ENCODE assay signal across 22 mouse cellular contexts in genomic region chr14:3050087-3050486, GRCm38 (mm10). TPM values are rescaled to one million over a fixed set of nuclear protein-coding genes. Genes with fewer than 3 reads are reported as not detected.
DNase-seq lines count a peak whose midpoint lies in the region; ATAC-seq and TF ChIP-seq lines count a peak whose summit lies in the region.
"Not testable (repeated sequence)": the region's sequence is repeated elsewhere in the genome, so short reads cannot be mapped to it uniquely, and the experiment has no call there.
"Had no signal": no experiment of that assay in that cellular context is flagged by ENCODE, and none has a peak within 500 bp of the region (broad histone marks: within the 10 kb centered on the region; RNA-seq: fewer than 3 reads in every experiment).

No protein-coding gene starts in this region.

- H3K4me3 ChIP-seq in cerebellum, adult 2 months (replicated peaks; ENCODE audit: insufficient read depth, low read depth, low read length); heart, embryonic 14.5 days (ENCODE audit: control insufficient read depth in 1 of 2, insufficient read depth in 1 of 2, low read depth in 1 of 2, low read length in 2 of 2); intestine, postnatal 0 days (ENCODE audit: low read depth, low read length); layer of hippocampus, adult 2 months: not testable (repeated sequence)

- TF ChIP-seq CTCF in cerebellum, adult 2 months (IDR thresholded peaks at IDR 0.05; ENCODE audit: borderline replicate concordance, insufficient read depth, low read depth, low read length) = not testable (repeated sequence)
- TF ChIP-seq CTCF in intestine, postnatal 0 days (IDR thresholded peaks at IDR 0.05; ENCODE audit: low read depth) = peak; percentile 28
- TF ChIP-seq CTCF in layer of hippocampus, adult 2 months (conservative IDR thresholded peaks at IDR 0.05) = peak; percentile 58

- not testable (repeated sequence) for TF ChIP-seq POLR2A in cerebellum, adult 2 months (IDR thresholded peaks at IDR 0.05; ENCODE audit: borderline replicate concordance, insufficient read depth, low read length)

- 9% methylated on average over 7 of the region's 8 CpGs for WGBS in cerebellum, adult 2 months
- 3% methylated on average over 4 of the region's 8 CpGs for WGBS in heart, embryonic 14.5 days
- WGBS in intestine, postnatal 0 days = 0% methylated on average over 5 of the region's 8 CpGs

- peak; percentile 9 for DNase-seq in adrenal gland, adult 2 months
- DNase-seq in cerebellum, adult 2 months = peak; percentile 24 to 29
- DNase-seq in cerebellum, postnatal 36 days = peak; percentile 13 to 15
- not testable (repeated sequence) for DNase-seq in layer of hippocampus, adult 2 months (ENCODE audit: low spot score in 2 of 2)
- peak; percentile 8 for DNase-seq in lung, postnatal 10 days
- DNase-seq in right cerebral cortex, postnatal 10 days (ENCODE audit: low spot score in 2 of 2) = peak; percentile 20

- H3K4me2 ChIP-seq in heart, embryonic 14.5 days (ENCODE audit: low read length) = peak overlapping the region; percentile 70; the same call in 1 of the 2 replicates
- H3K4me2 ChIP-seq in intestine, postnatal 0 days (replicated peaks; ENCODE audit: low read depth) = not testable (repeated sequence)

- not testable (repeated sequence) for H3K27ac ChIP-seq in cerebellum, adult 2 months (ENCODE audit: insufficient read depth, low read length); heart, embryonic 14.5 days (replicated peaks in 1 of 2; ENCODE audit: control insufficient read depth in 1 of 2, insufficient read depth in 1 of 2, low read depth in 2 of 2, low read length in 2 of 2); intestine, postnatal 0 days (ENCODE audit: low read depth, low read length); layer of hippocampus, adult 2 months

- H3K36me3 ChIP-seq in heart, embryonic 14.5 days (ENCODE audit: control insufficient read depth, insufficient read depth, low read length); intestine, postnatal 0 days (ENCODE audit: control insufficient read depth, insufficient read depth): not testable (repeated sequence)

- H3K27me3 ChIP-seq in cerebellum, adult 2 months (ENCODE audit: control insufficient read depth, insufficient read depth, low read length); heart, embryonic 14.5 days (ENCODE audit: control insufficient read depth, insufficient read depth, low read length); intestine, postnatal 0 days (replicated peaks; ENCODE audit: control insufficient read depth, insufficient read depth, low read length): not testable (repeated sequence)

- H3K9me3 ChIP-seq in heart, embryonic 14.5 days (ENCODE audit: control insufficient read depth, low read length); intestine, postnatal 0 days (ENCODE audit: control insufficient read depth): not testable (repeated sequence)

- not testable (repeated sequence) for H3K4me1 ChIP-seq in cerebellum, adult 2 months (ENCODE audit: control insufficient read depth, insufficient read depth, low read length); heart, embryonic 14.5 days (ENCODE audit: control insufficient read depth in 2 of 2, insufficient read depth in 2 of 2, low read length in 2 of 2); intestine, postnatal 0 days (replicated peaks; ENCODE audit: control insufficient read depth, insufficient read depth, low read length)

- not testable (repeated sequence) for H3K9ac ChIP-seq in heart, embryonic 14.5 days (ENCODE audit: low read length); intestine, postnatal 0 days (ENCODE audit: low read depth, low read length)

- ATAC-seq in heart, embryonic 14.5 days (ENCODE audit: insufficient number of reproducible peaks, insufficient read depth, low FRiP score, low read depth); intestine, postnatal 0 days: not testable (repeated sequence)

RNA-seq across cellular contexts. Expression of gene Gm2897, which starts 1.0 kb away (rescaled TPM):
- under 1 TPM in 1 of 2 experiments, not detected in 1; 0.35 TPM for total RNA-seq in adrenal gland, adult 2 months (2021)
- polyA plus RNA-seq in adrenal gland, adult 2 months (2012; rRNA removed) = 0.12 and 0.24 TPM in 2 replicates
- polyA plus RNA-seq in cerebellum, adult 2 months (2012; rRNA removed) = 2.3 and 2.6 TPM in 2 replicates
- 3.9 and 5.0 TPM in 2 replicates for polyA plus RNA-seq in heart, embryonic 14.5 days (2014; fragmentation: Nextera tagmentation; extraction: Ambion mirVana)
- polyA plus RNA-seq in intestine, postnatal 0 days (2015; fragmentation: Nextera tagmentation; extraction: Ambion mirVana) = 0.37 and 0.55 TPM in 2 replicates
- 1 to 10 TPM in 1 of 2 experiments, under 1 TPM in 1; 0.88 to 1.1 TPM for total RNA-seq in layer of hippocampus, adult 2 months (2021)
- total RNA-seq: G1E; megakaryocyte-erythroid progenitor cell, adult 5-6 weeks; monocyte, adult 5-6 weeks had no signal
- polyA plus RNA-seq: G1E; large intestine, adult 2 months had no signal

RNA-seq across cellular contexts. Expression of gene Gm2888, which starts 20.3 kb away (rescaled TPM):
- not detected for total RNA-seq in adrenal gland, adult 2 months (2021)
- not detected in 2 replicates for polyA plus RNA-seq in adrenal gland, adult 2 months (2012; rRNA removed)
- not detected in 2 replicates for polyA plus RNA-seq in cerebellum, adult 2 months (2012; rRNA removed)
- not detected in 2 replicates for polyA plus RNA-seq in heart, embryonic 14.5 days (2014; fragmentation: Nextera tagmentation; extraction: Ambion mirVana)
- polyA plus RNA-seq in intestine, postnatal 0 days (2015; fragmentation: Nextera tagmentation; extraction: Ambion mirVana) = not detected in 2 replicates
- total RNA-seq in layer of hippocampus, adult 2 months (2021) = not detected
- total RNA-seq: gastrocnemius, postnatal 4 days; heart, postnatal 36 days; layer of hippocampus, postnatal 25 days; left cerebral cortex, postnatal 14 days; megakaryocyte-erythroid progenitor cell, adult 5-6 weeks; monocyte, adult 5-6 weeks had no signal
- polyA plus RNA-seq: embryonic facial prominence, embryonic 14.5 days; forebrain, embryonic 16.5 days; G1E; heart, embryonic 10.5 days; large intestine, adult 2 months; limb, embryonic 13.5 days; liver, embryonic 13.5 days; neural tube, embryonic 11.5 days had no signal
